Mouse (Mus musculus): Measurements from ENCODE around the gene 4933403O08Rik. TPM values are rescaled to one million over a fixed set of nuclear protein-coding genes. Genes with fewer than 3 reads are reported as not detected.

4933403O08Rik gene
- polyA plus RNA-seq (2012; fragmentation: generic; extraction: Trizol), result not detected
- long read RNA-seq, experiment 1, result 0 reads
- long read RNA-seq, experiment 2, result 0 reads

- no peaks in the 10 kb centered on the region for H3K79me2 ChIP-seq (ENCODE audit: control insufficient read depth, insufficient read depth)
- no peak within 1 kb of the TSS for H3K4me3 ChIP-seq (ENCODE audit: insufficient read depth, poor library complexity, severe bottlenecking)
- no peaks in the 10 kb centered on the region for H3K79me3 ChIP-seq (ENCODE audit: low read depth)
- no peaks in the 10 kb centered on the region for H3K27me3 ChIP-seq (ENCODE audit: control insufficient read depth, insufficient read depth, insufficient read length)
- H3ac ChIP-seq (ENCODE audit: control insufficient read depth, insufficient read length, low read depth), result no peak within 1 kb of the TSS
- H3K36me3 ChIP-seq (ENCODE audit: control insufficient read depth, insufficient read depth), result no peaks in the 10 kb centered on the region
- TF ChIP-seq USF1 (IDR thresholded peaks at IDR 0.05; ENCODE audit: low read depth) (no peak), FOSL1 (IDR thresholded peaks at IDR 0.05; ENCODE audit: insufficient read depth, low read length, poor library complexity, severe bottlenecking) (no peak), MYOD1 (IDR thresholded peaks at IDR 0.05; ENCODE audit: control insufficient read depth, insufficient read length, low read depth) (no peak), CTCF (IDR thresholded peaks at IDR 0.05; ENCODE audit: control insufficient read depth, insufficient read depth, insufficient read length) (no peak), CEBPB (IDR thresholded peaks at IDR 0.05; ENCODE audit: low read depth) (no peak), MAX (IDR thresholded peaks at IDR 0.05) (no peak), MYOG (IDR thresholded peaks at IDR 0.05; ENCODE audit: control insufficient read depth, extremely low read depth, insufficient read length) (no peak)
Measured at GRCm38 (mm10) chrX:112238749-112239148, at the start of gene 4933403O08Rik. 4933403O08Rik (plus strand) TSS chrX:112239049.

GRCm38 (mm10) chrX:112242916-112243315, 4.1 kb downstream of the 4933403O08Rik start:
- Histone ChIP-seq H3ac (ENCODE audit: control insufficient read depth, insufficient read length, low read depth) (no peak overlapping the region), H3K79me3 (ENCODE audit: low read depth) (no peaks in the 10 kb centered on the region), H3K36me3 (ENCODE audit: control insufficient read depth, insufficient read depth) (no peaks in the 10 kb centered on the region), H3K79me2 (ENCODE audit: control insufficient read depth, insufficient read depth) (no peaks in the 10 kb centered on the region), H3K27me3 (ENCODE audit: control insufficient read depth, insufficient read depth, insufficient read length) (no peaks in the 10 kb centered on the region), H3K4me3 (ENCODE audit: insufficient read depth, poor library complexity, severe bottlenecking) (no peak overlapping the region)
- TF ChIP-seq MYOD1 (IDR thresholded peaks at IDR 0.05; ENCODE audit: control insufficient read depth, insufficient read length, low read depth) (no peak), MYOG (IDR thresholded peaks at IDR 0.05; ENCODE audit: control insufficient read depth, extremely low read depth, insufficient read length) (no peak), FOSL1 (IDR thresholded peaks at IDR 0.05; ENCODE audit: insufficient read depth, low read length, poor library complexity, severe bottlenecking) (no peak), USF1 (IDR thresholded peaks at IDR 0.05; ENCODE audit: low read depth) (no peak), CEBPB (IDR thresholded peaks at IDR 0.05; ENCODE audit: low read depth) (no peak), CTCF (IDR thresholded peaks at IDR 0.05; ENCODE audit: control insufficient read depth, insufficient read depth, insufficient read length) (no peak), MAX (IDR thresholded peaks at IDR 0.05) (no peak)

- no peak overlapping the region for H3ac ChIP-seq (ENCODE audit: control insufficient read depth, insufficient read length, low read depth)
- H3K79me2 ChIP-seq (ENCODE audit: control insufficient read depth, insufficient read depth), result no peaks in the 10 kb centered on the region
- no peak overlapping the region for H3K4me3 ChIP-seq (ENCODE audit: insufficient read depth, poor library complexity, severe bottlenecking)
- no peaks in the 10 kb centered on the region for H3K27me3 ChIP-seq (ENCODE audit: control insufficient read depth, insufficient read depth, insufficient read length)
- TF ChIP-seq MYOG (IDR thresholded peaks at IDR 0.05; ENCODE audit: control insufficient read depth, extremely low read depth, insufficient read length), result no peak
- TF ChIP-seq MYOD1 (IDR thresholded peaks at IDR 0.05; ENCODE audit: control insufficient read depth, insufficient read length, low read depth), result peak; percentile 31
- TF ChIP-seq USF1 (IDR thresholded peaks at IDR 0.05; ENCODE audit: low read depth), result no peak
- TF ChIP-seq CTCF (IDR thresholded peaks at IDR 0.05; ENCODE audit: control insufficient read depth, insufficient read depth, insufficient read length), result no peak
- TF ChIP-seq FOSL1 (IDR thresholded peaks at IDR 0.05; ENCODE audit: insufficient read depth, low read length, poor library complexity, severe bottlenecking), result no peak
- TF ChIP-seq CEBPB (IDR thresholded peaks at IDR 0.05; ENCODE audit: low read depth), result no peak
- no peak for TF ChIP-seq MAX (IDR thresholded peaks at IDR 0.05)
- no peaks in the 10 kb centered on the region for H3K36me3 ChIP-seq (ENCODE audit: control insufficient read depth, insufficient read depth)
- H3K79me3 ChIP-seq (ENCODE audit: low read depth), result no peaks in the 10 kb centered on the region
Measured at GRCm38 (mm10) chrX:112255513-112255912, 16.7 kb downstream of the 4933403O08Rik start.

GRCm38 (mm10) chrX:112273550-112273949, 34.7 kb downstream of the 4933403O08Rik start:
- no peaks in the 10 kb centered on the region for H3K27me3 ChIP-seq (ENCODE audit: control insufficient read depth, insufficient read depth, insufficient read length)
- H3K36me3 ChIP-seq (ENCODE audit: control insufficient read depth, insufficient read depth), result no peaks in the 10 kb centered on the region
- H3K79me3 ChIP-seq (ENCODE audit: low read depth), result no peaks in the 10 kb centered on the region
- TF ChIP-seq MAX (IDR thresholded peaks at IDR 0.05), result no peak
- TF ChIP-seq MYOD1 (IDR thresholded peaks at IDR 0.05; ENCODE audit: control insufficient read depth, insufficient read length, low read depth), result no peak
- TF ChIP-seq MYOG (IDR thresholded peaks at IDR 0.05; ENCODE audit: control insufficient read depth, extremely low read depth, insufficient read length), result no peak
- no peak for TF ChIP-seq USF1 (IDR thresholded peaks at IDR 0.05; ENCODE audit: low read depth)
- TF ChIP-seq CEBPB (IDR thresholded peaks at IDR 0.05; ENCODE audit: low read depth), result no peak
- TF ChIP-seq CTCF (IDR thresholded peaks at IDR 0.05; ENCODE audit: control insufficient read depth, insufficient read depth, insufficient read length), result no peak
- no peak for TF ChIP-seq FOSL1 (IDR thresholded peaks at IDR 0.05; ENCODE audit: insufficient read depth, low read length, poor library complexity, severe bottlenecking)
- H3ac ChIP-seq (ENCODE audit: control insufficient read depth, insufficient read length, low read depth), result no peak overlapping the region
- H3K79me2 ChIP-seq (ENCODE audit: control insufficient read depth, insufficient read depth), result no peaks in the 10 kb centered on the region
- H3K4me3 ChIP-seq (ENCODE audit: insufficient read depth, poor library complexity, severe bottlenecking), result no peak overlapping the region

Other genes with a start within 250 kb of the 4933403O08Rik start
- not detected for gene Tex16, start 228.0 kb upstream of the 4933403O08Rik start, polyA plus RNA-seq (2012; fragmentation: generic; extraction: Trizol)
- 9.8 TPM for gene Apool, start 72.3 kb downstream of the 4933403O08Rik start, polyA plus RNA-seq (2012; fragmentation: generic; extraction: Trizol)
- gene Satl1, start 167.7 kb downstream of the 4933403O08Rik start, polyA plus RNA-seq (2012; fragmentation: generic; extraction: Trizol), result not detected